Comparison of ENCODE assay signal across 14 mouse cellular contexts in genomic region chr4:46072631-46073030, GRCm38 (mm10).
"Had no signal": no experiment of that assay in that cellular context is flagged by ENCODE, and none has a peak within 500 bp of the region (broad histone marks: within the 10 kb centered on the region; RNA-seq: fewer than 3 reads in every experiment).

No protein-coding gene starts in this region.

- H3K36me3 ChIP-seq: limb, embryonic 12.5 days; lung, embryonic 15.5 days; midbrain, embryonic 15.5 days; neural tube, embryonic 12.5 days had no signal

- H3K4me1 ChIP-seq: limb, embryonic 12.5 days; midbrain, embryonic 15.5 days had no signal

- H3K4me3 ChIP-seq: layer of hippocampus, adult 2 months; limb, embryonic 12.5 days; liver, embryonic 13.5 days; lung, embryonic 15.5 days; megakaryocyte, embryonic 14.5 days; midbrain, embryonic 15.5 days; neural tube, embryonic 12.5 days had no signal

- H3K4me2 ChIP-seq: limb, embryonic 12.5 days; liver, embryonic 13.5 days; lung, embryonic 15.5 days; midbrain, embryonic 11.5 days; midbrain, embryonic 15.5 days; neural tube, embryonic 12.5 days had no signal

- H3K9ac ChIP-seq: limb, embryonic 12.5 days; liver, embryonic 13.5 days; liver, postnatal 0 days; lung, embryonic 15.5 days; midbrain, embryonic 15.5 days; neural tube, embryonic 12.5 days had no signal

- H3K27me3 ChIP-seq: limb, embryonic 12.5 days; liver, embryonic 13.5 days; lung, embryonic 15.5 days; midbrain, embryonic 15.5 days; neural tube, embryonic 12.5 days had no signal

- ATAC-seq: liver, postnatal 0 days; midbrain, embryonic 15.5 days had no signal

- H3K9me3 ChIP-seq: limb, embryonic 12.5 days; liver, embryonic 13.5 days; lung, embryonic 15.5 days; megakaryocyte, embryonic 14.5 days; midbrain, embryonic 15.5 days; neural tube, embryonic 12.5 days had no signal

- DNase-seq: liver; liver, embryonic 13.5 days; liver, postnatal 0 days; lung, postnatal 14 days; thymus, adult 18-20 months; thymus, postnatal 14 days had no signal

- H3K27ac ChIP-seq: layer of hippocampus, adult 2 months; limb, embryonic 12.5 days; liver, embryonic 13.5 days; lung, embryonic 15.5 days; macrophage; midbrain, embryonic 15.5 days; neural tube, embryonic 12.5 days had no signal
